Mouse (Mus musculus) forebrain, embryonic 16.5 days (tissue): ENCODE data around the gene Add2. TPM values are rescaled to one million over a fixed set of nuclear protein-coding genes. Genes with fewer than 3 reads are reported as not detected.

Source experiments
- ATAC-seq: fragments of 200-750 bp; cut with Nextera tagmentation; 2 replicates; pipeline ENCODE4 v1.8.0; 2017; ENCODE audit warnings: mild to moderate bottlenecking, moderate library complexity
- H3K27ac ChIP-seq: fragments of 300-500 bp; sonication (generic); 2 replicates; pipeline ENCODE4 v1.5.1; 2014; ENCODE audit warnings: low read length, control low read depth
- H3K27me3 ChIP-seq: fragments of 300-500 bp; sonication (generic); replicated peaks from 2 replicates; pipeline ENCODE4 v1.6.1; 2014; ENCODE audit warnings: low read length; ENCODE audit not compliant: control insufficient read depth, insufficient read depth
- H3K36me3 ChIP-seq: fragments of 300-500 bp; sonication (generic); 2 replicates; pipeline ENCODE4 v1.6.1; 2014; ENCODE audit not compliant: control insufficient read depth, insufficient read depth
- H3K4me1 ChIP-seq: fragments of 300-500 bp; sonication (generic); replicated peaks from 2 replicates; pipeline ENCODE4 v1.6.1; 2014; ENCODE audit warnings: low read length; ENCODE audit not compliant: control insufficient read depth, insufficient read depth
- H3K4me2 ChIP-seq: fragments of 300-500 bp; sonication (generic); 2 replicates; pipeline ENCODE4 v1.6.1; 2014; ENCODE audit warnings: mild to moderate bottlenecking, low read length, control low read depth
- H3K4me3 ChIP-seq: fragments of 300-500 bp; sonication (generic); replicated peaks from 2 replicates; pipeline ENCODE4 v1.5.1; 2014; ENCODE audit warnings: mild to moderate bottlenecking, low read length, control low read depth
- H3K9ac ChIP-seq: fragments of 300-500 bp; sonication (generic); replicated peaks from 2 replicates; pipeline ENCODE4 v1.6.1; 2014; ENCODE audit warnings: low read depth, low read length, control low read depth
- H3K9me3 ChIP-seq: fragments of 300-500 bp; sonication (generic); 2 replicates; pipeline ENCODE4 v1.6.1; 2016; ENCODE audit warnings: low read length; ENCODE audit not compliant: control insufficient read depth
- WGBS: fragments of 180-500 bp; shearing (Covaris S2); extraction: QIAGEN DNeasy Blood & Tissue Kit; methylation state at CpG from one replicate; pipeline ENCODE4 v1.1.7; 2014; 5-methylcytosine and 5-hydroxymethylcytosine counted together
- polyA plus RNA-seq: library from polyadenylated mRNA; unstranded; fragments of >200 nt; fragmentation: Nextera tagmentation; extraction: Ambion mirVana; gene quantifications from 2 replicates; pipeline ENCODE4 v1.2.1, GENCODE M21; 2015

Gene Add2
- polyA plus RNA-seq, 1 experiment from 2014 or later: 243 TPM

GRCm38 (mm10) chr6:86015871-86016270 lies 12.6 kb upstream of the Add2 start, which contains the start of gene Figla:
TSS of gene Figla (plus strand) at chr6:86016171.
- H3K4me1 ChIP-seq: no peaks in the 10 kb centered on the region
- H3K9ac ChIP-seq: no peak within 1 kb of the TSS
- 88% methylated on average over 9 of the region's 9 CpGs for WGBS
- H3K4me3 ChIP-seq: no peak within 1 kb of the TSS
- ATAC-seq: no peak
- no peaks in the 10 kb centered on the region for H3K36me3 ChIP-seq
- H3K27me3 ChIP-seq: no peaks in the 10 kb centered on the region
- no peak within 1 kb of the TSS for H3K27ac ChIP-seq
- H3K4me2 ChIP-seq: no peak within 1 kb of the TSS
- no peaks in the 10 kb centered on the region for H3K9me3 ChIP-seq

GRCm38 (mm10) chr6:86016793-86017350 lies 11.6 kb upstream of the Add2 start:
- Histone ChIP-seq H3K4me3 (no peak overlapping the region), H3K9ac (no peak overlapping the region), H3K36me3 (no peaks in the 10 kb centered on the region), H3K9me3 (no peaks in the 10 kb centered on the region), H3K27ac (no peak overlapping the region), H3K4me1 (no peaks in the 10 kb centered on the region), H3K4me2 (no peak overlapping the region), H3K27me3 (no peaks in the 10 kb centered on the region)
- 83% methylated on average over 23 of the region's 23 CpGs for WGBS
- no peak for ATAC-seq

- ATAC-seq: no peak
- H3K4me2 ChIP-seq: no peak overlapping the region
- WGBS: 70% methylated on average over 4 of the region's 4 CpGs
- no peaks in the 10 kb centered on the region for H3K36me3 ChIP-seq
- no peaks in the 10 kb centered on the region for H3K4me1 ChIP-seq
- no peak overlapping the region for H3K9ac ChIP-seq
- H3K9me3 ChIP-seq: no peaks in the 10 kb centered on the region
- H3K4me3 ChIP-seq: no peak overlapping the region
- H3K27ac ChIP-seq: no peak overlapping the region
- H3K27me3 ChIP-seq: no peaks in the 10 kb centered on the region
These were observed 8.9 kb upstream of the Add2 start for GRCm38 (mm10) chr6:86019415-86020237.

- WGBS: 26% methylated on average over 3 of the region's 3 CpGs
- H3K4me1 ChIP-seq: no peaks in the 10 kb centered on the region
- no peak for ATAC-seq
These were observed 7.5 kb upstream of the Add2 start for GRCm38 (mm10) chr6:86020948-86021347.

GRCm38 (mm10) chr6:86026632-86027292 lies 1.7 kb upstream of the Add2 start:
- no peaks in the 10 kb centered on the region for H3K27me3 ChIP-seq
- H3K9ac ChIP-seq: no peak overlapping the region
- no peaks in the 10 kb centered on the region for H3K9me3 ChIP-seq
- peaks cover 24% of the 10 kb centered on the region for H3K4me1 ChIP-seq
- no peak overlapping the region for H3K4me3 ChIP-seq
- 88% methylated on average over 8 of the region's 8 CpGs for WGBS
- no peaks in the 10 kb centered on the region for H3K36me3 ChIP-seq
- H3K27ac ChIP-seq: no peak overlapping the region
- no peak for ATAC-seq
- no peak overlapping the region for H3K4me2 ChIP-seq

More at GRCm38 (mm10) chr6:86020948-86021347, 7.5 kb upstream of the Add2 start:
- Histone ChIP-seq H3K4me2 (no peak overlapping the region), H3K9me3 (no peaks in the 10 kb centered on the region), H3K4me3 (no peak overlapping the region), H3K27ac (no peak overlapping the region), H3K27me3 (no peaks in the 10 kb centered on the region), H3K9ac (no peak overlapping the region), H3K36me3 (no peaks in the 10 kb centered on the region)

- no peaks in the 10 kb centered on the region for H3K36me3 ChIP-seq
- H3K9ac ChIP-seq: peak overlapping the region; percentile 81
- ATAC-seq: peak; percentile 34
- peaks cover 37% of the 10 kb centered on the region for H3K4me1 ChIP-seq
- peak overlapping the region; percentile 77 for H3K4me2 ChIP-seq
- peak overlapping the region; percentile 98 for H3K27ac ChIP-seq
- H3K4me3 ChIP-seq: peak overlapping the region; percentile 53
- H3K9me3 ChIP-seq: no peaks in the 10 kb centered on the region
- no peaks in the 10 kb centered on the region for H3K27me3 ChIP-seq
- 57% methylated on average over 2 of the region's 2 CpGs for WGBS
These were observed 331 bp upstream of the Add2 start for GRCm38 (mm10) chr6:86028150-86028549.

- ATAC-seq: no peak
- peaks cover 38% of the 10 kb centered on the region for H3K4me1 ChIP-seq
These were observed 837 bp downstream of the Add2 start for GRCm38 (mm10) chr6:86029323-86029713.

GRCm38 (mm10) chr6:86031527-86031926 lies 3.0 kb downstream of the Add2 start:
- H3K27ac ChIP-seq: peak overlapping the region; percentile 19; the same call in 1 of the 2 replicates
- WGBS: 51% methylated on average over 2 of the region's 2 CpGs
- H3K4me3 ChIP-seq: peak overlapping the region; percentile 53
- H3K9me3 ChIP-seq: no peaks in the 10 kb centered on the region
- H3K9ac ChIP-seq: peak overlapping the region; percentile 45
- peak overlapping the region; percentile 77 for H3K4me2 ChIP-seq
- no peaks in the 10 kb centered on the region for H3K27me3 ChIP-seq
- H3K36me3 ChIP-seq: no peaks in the 10 kb centered on the region
- no peak for ATAC-seq
- H3K4me1 ChIP-seq: peaks cover 38% of the 10 kb centered on the region

More at GRCm38 (mm10) chr6:86029323-86029713, 837 bp downstream of the Add2 start:
- H3K4me3 ChIP-seq: peak overlapping the region; percentile 53
- no peaks in the 10 kb centered on the region for H3K27me3 ChIP-seq
- H3K27ac ChIP-seq: peak overlapping the region; percentile 98
- peak overlapping the region; percentile 77 for H3K4me2 ChIP-seq
- peak overlapping the region; percentile 81 for H3K9ac ChIP-seq
- H3K9me3 ChIP-seq: no peaks in the 10 kb centered on the region
- no peaks in the 10 kb centered on the region for H3K36me3 ChIP-seq
- 5% methylated on average over 6 of the region's 6 CpGs for WGBS

- H3K9ac ChIP-seq: no peak overlapping the region
- H3K4me2 ChIP-seq: no peak overlapping the region
- H3K4me3 ChIP-seq: no peak overlapping the region
- no peaks in the 10 kb centered on the region for H3K36me3 ChIP-seq
- H3K9me3 ChIP-seq: no peaks in the 10 kb centered on the region
- no peak for ATAC-seq
- H3K4me1 ChIP-seq: peaks cover 35% of the 10 kb centered on the region
- no peak overlapping the region for H3K27ac ChIP-seq
- WGBS: 83% methylated on average over 1 of the region's 1 CpGs
- H3K27me3 ChIP-seq: no peaks in the 10 kb centered on the region
These were observed 5.2 kb downstream of the Add2 start for GRCm38 (mm10) chr6:86033635-86034034.
